Mouse (Mus musculus): ENCODE measurements around the gene Jund.

DNA sequence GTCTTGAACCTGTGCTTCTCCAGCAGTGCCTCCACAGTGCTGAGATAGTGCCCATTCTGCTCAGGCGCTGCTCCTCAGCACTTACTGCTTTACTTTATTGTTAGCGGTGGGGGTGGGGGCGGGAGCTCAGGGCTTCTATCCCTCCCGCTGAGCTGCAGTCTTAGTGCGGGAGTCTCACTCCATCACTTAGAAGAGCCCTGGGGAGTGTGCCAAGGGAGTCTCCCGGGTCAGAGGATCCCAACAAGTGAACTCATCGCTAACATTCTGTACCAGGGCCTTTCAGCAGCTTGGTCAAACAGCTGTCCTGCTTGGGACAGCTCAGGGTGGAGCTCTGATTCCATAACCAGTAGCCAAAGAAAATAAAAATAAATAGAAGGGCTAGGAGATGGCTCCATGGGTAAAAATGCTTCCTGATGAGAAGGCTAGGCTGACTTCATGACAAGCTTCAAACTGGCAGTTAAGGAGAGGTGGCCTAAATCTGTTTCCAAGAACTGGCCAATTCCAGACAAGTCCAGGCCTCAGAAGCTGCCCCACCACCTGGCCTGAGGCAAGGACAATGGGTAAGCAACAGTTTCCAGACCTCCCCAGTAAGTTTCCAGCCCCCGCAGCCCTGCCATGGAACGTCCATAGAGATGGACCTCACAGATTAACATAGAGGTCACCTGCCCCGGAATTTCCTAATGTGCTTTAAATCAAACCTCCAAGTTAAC, 27.0 kb upstream of the Jund start:
- TF ChIP-seq TCF12 (IDR thresholded peaks at IDR 0.05; ENCODE audit: insufficient read depth, poor library complexity, severe bottlenecking): peak; percentile 55
- TF ChIP-seq MYOD1 (IDR thresholded peaks at IDR 0.05; ENCODE audit: control insufficient read depth in 1 of 3, insufficient read length in 2 of 3, low read depth in 2 of 3): peak in 2 of 3 experiments; percentile 61 to 75
- no peak for TF ChIP-seq POLR2A (IDR thresholded peaks at IDR 0.05; ENCODE audit: insufficient read length, low read depth)
- no peak for TF ChIP-seq SRF (IDR thresholded peaks at IDR 0.05; ENCODE audit: control insufficient read depth, insufficient read length, low read depth)
- TF ChIP-seq E2F4 (IDR thresholded peaks at IDR 0.05; ENCODE audit: insufficient read depth): no peak
